ENCODE assay signal across 9 mouse cellular contexts in the genomic region with DNA sequence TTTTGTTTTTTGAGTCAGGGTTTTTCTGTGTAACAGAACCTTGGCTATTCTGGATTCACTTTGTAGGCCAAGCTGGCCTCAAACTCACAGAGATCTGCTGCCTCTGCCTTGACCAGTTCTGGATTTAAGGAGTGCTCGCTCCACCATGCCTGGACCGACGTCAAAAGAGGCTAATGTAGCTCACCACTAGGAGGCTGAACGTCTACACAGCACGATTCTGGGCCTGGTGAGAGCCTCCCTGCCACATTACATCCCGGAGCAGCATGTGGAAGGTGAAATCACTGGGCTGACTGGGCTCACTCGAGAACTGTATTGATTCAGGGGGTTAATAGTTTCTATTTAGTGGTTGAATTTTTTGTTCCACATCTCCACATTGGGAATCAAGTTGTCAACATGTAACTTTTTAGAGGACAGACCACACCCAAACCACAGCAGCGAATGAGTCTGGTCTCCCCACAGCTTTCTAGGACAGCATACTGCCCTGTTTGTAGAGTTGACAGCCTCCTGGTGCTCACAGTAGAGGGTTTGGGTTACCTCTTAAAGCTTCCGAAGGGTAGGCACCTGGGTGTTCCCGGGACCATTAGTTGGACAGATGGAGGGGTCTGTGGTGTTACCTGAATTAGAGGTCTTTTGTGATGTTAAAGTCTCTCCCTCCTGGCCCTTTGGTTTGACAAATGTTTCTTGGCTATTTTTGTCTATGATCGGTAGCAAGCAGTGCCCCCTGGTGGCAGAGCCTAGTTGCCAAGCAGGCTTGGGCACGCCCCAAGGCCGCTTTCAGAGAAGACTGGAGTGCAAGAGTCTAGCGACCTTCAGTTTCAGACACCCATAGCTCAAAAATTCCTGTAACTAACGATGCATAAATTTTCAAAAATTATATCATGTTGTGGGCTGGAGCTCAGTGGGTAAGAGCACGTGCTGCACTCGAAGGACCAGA. TPM values are rescaled to one million over a fixed set of nuclear protein-coding genes. Genes with fewer than 3 reads are reported as not detected.
DNase-seq lines count a peak whose midpoint lies in the region; ATAC-seq and TF ChIP-seq lines count a peak whose summit lies in the region.
"Had no signal": no experiment of that assay in that cellular context is flagged by ENCODE, and none has a peak within 500 bp of the region (broad histone marks: within the 10 kb centered on the region; RNA-seq: fewer than 3 reads in every experiment).

No protein-coding gene starts in this region.

- WGBS in hindbrain, postnatal 0 days: 39% methylated on average over 17 of the region's 17 CpGs
- WGBS in hindbrain, embryonic 14.5 days: 36% methylated on average over 17 of the region's 17 CpGs
- WGBS in kidney, adult 2 months: 36% methylated on average over 17 of the region's 17 CpGs
- 30% methylated on average over 17 of the region's 17 CpGs for WGBS in limb, embryonic 11.5 days

- no peak overlapping the region for H3K9ac ChIP-seq in hindbrain, postnatal 0 days (replicated peaks; ENCODE audit: low read length)
- no peak overlapping the region for H3K9ac ChIP-seq in hindbrain, embryonic 14.5 days
- no peak overlapping the region for H3K9ac ChIP-seq in limb, embryonic 11.5 days (ENCODE audit: low read length)

- no peak for ATAC-seq in hindbrain, postnatal 0 days
- ATAC-seq in hindbrain, embryonic 14.5 days (ENCODE audit: low FRiP score): no peak
- ATAC-seq in limb, embryonic 11.5 days (ENCODE audit: insufficient number of reproducible peaks, low FRiP score, low TSS enrichment, low read depth): no peak

- H3K27me3 ChIP-seq in hindbrain, postnatal 0 days (ENCODE audit: insufficient read depth, low read length): no peaks in the 10 kb centered on the region
- no peaks in the 10 kb centered on the region for H3K27me3 ChIP-seq in hindbrain, embryonic 14.5 days (ENCODE audit: control insufficient read depth, insufficient read depth, low read length)
- no peaks in the 10 kb centered on the region for H3K27me3 ChIP-seq in kidney, adult 2 months (replicated peaks; ENCODE audit: control insufficient read depth, insufficient read depth, low read length)
- no peaks in the 10 kb centered on the region for H3K27me3 ChIP-seq in limb, embryonic 11.5 days (ENCODE audit: control insufficient read depth, insufficient read depth, low read length)

- H3K9me3 ChIP-seq in hindbrain, postnatal 0 days (ENCODE audit: low read length): no peaks in the 10 kb centered on the region
- H3K9me3 ChIP-seq in hindbrain, embryonic 14.5 days (ENCODE audit: control insufficient read depth, low read length): no peaks in the 10 kb centered on the region
- no peaks in the 10 kb centered on the region for H3K9me3 ChIP-seq in limb, embryonic 11.5 days (ENCODE audit: control insufficient read depth, low read length)

- no peak overlapping the region for H3K4me2 ChIP-seq in hindbrain, postnatal 0 days (ENCODE audit: low read depth, low read length)
- no peak overlapping the region for H3K4me2 ChIP-seq in hindbrain, embryonic 14.5 days (replicated peaks)
- H3K4me2 ChIP-seq in limb, embryonic 11.5 days (ENCODE audit: low read depth, severe bottlenecking): no peak overlapping the region

- no peak overlapping the region for H3K4me3 ChIP-seq in hindbrain, postnatal 0 days (ENCODE audit: low read length)
- no peak overlapping the region for H3K4me3 ChIP-seq in hindbrain, embryonic 14.5 days (replicated peaks; ENCODE audit: low read length)
- H3K4me3 ChIP-seq in embryonic fibroblast, embryonic 13.5 days (ENCODE audit: insufficient read depth, low read length): no peak overlapping the region
- no peak overlapping the region for H3K4me3 ChIP-seq in kidney, adult 2 months (ENCODE audit: insufficient read depth, low read depth, low read length)
- H3K4me3 ChIP-seq in limb, embryonic 11.5 days (ENCODE audit: low read depth, low read length): no peak overlapping the region
- H3K4me3 ChIP-seq: erythroblast, embryonic 14.5 days had no signal

- H3K36me3 ChIP-seq in hindbrain, postnatal 0 days (ENCODE audit: insufficient read depth, low read length): no peaks in the 10 kb centered on the region
- H3K36me3 ChIP-seq in hindbrain, embryonic 14.5 days (replicated peaks; ENCODE audit: control insufficient read depth, insufficient read depth): no peaks in the 10 kb centered on the region
- no peaks in the 10 kb centered on the region for H3K36me3 ChIP-seq in kidney, adult 2 months (ENCODE audit: control insufficient read depth, insufficient read depth, low read length)
- H3K36me3 ChIP-seq in limb, embryonic 11.5 days (ENCODE audit: control insufficient read depth, insufficient read depth, low read length): no peaks in the 10 kb centered on the region

- peak; percentile 66 for TF ChIP-seq CTCF in hindbrain, postnatal 0 days (IDR thresholded peaks at IDR 0.05; ENCODE audit: low read depth)
- peak; percentile 75 for TF ChIP-seq CTCF in embryonic fibroblast, embryonic 13.5 days (IDR thresholded peaks at IDR 0.05; ENCODE audit: borderline replicate concordance, insufficient read depth, low read length)
- TF ChIP-seq CTCF in kidney, adult 2 months (conservative IDR thresholded peaks at IDR 0.05; ENCODE audit: insufficient read depth, insufficient read length, low read depth, low read length): peak; percentile 75

- peak; percentile 62 for DNase-seq in hindbrain, postnatal 0 days (ENCODE audit: low spot score)
- no peak for DNase-seq in hindbrain, embryonic 14.5 days (ENCODE audit: low spot score)
- DNase-seq in adrenal gland, postnatal 4 days (ENCODE audit: low spot score in 2 of 2): peak; percentile 43 to 66
- DNase-seq in kidney, adult 2 months: peak; percentile 64
- peak; percentile 81 for DNase-seq in limb, embryonic 11.5 days (ENCODE audit: low spot score)
- peak; percentile 63 for DNase-seq in ovary, postnatal 14 days (ENCODE audit: low spot score)
- DNase-seq in thymus, postnatal 14 days: peak; percentile 80

- no peak overlapping the region for H3K27ac ChIP-seq in hindbrain, postnatal 0 days
- H3K27ac ChIP-seq in hindbrain, embryonic 14.5 days: no peak overlapping the region
- no peak overlapping the region for H3K27ac ChIP-seq in embryonic fibroblast, embryonic 13.5 days (ENCODE audit: insufficient read depth, low read length)
- H3K27ac ChIP-seq in kidney, adult 2 months (ENCODE audit: insufficient read depth, low read depth, low read length): no peak overlapping the region
- H3K27ac ChIP-seq in limb, embryonic 11.5 days (replicated peaks; ENCODE audit: low read depth, low read length): no peak overlapping the region

- H3K4me1 ChIP-seq in hindbrain, postnatal 0 days (ENCODE audit: insufficient read depth, low read length): no peaks in the 10 kb centered on the region
- H3K4me1 ChIP-seq in hindbrain, embryonic 14.5 days (replicated peaks; ENCODE audit: control insufficient read depth, insufficient read depth, low read length): no peaks in the 10 kb centered on the region
- H3K4me1 ChIP-seq in embryonic fibroblast, embryonic 13.5 days (ENCODE audit: control insufficient read depth, insufficient read depth, low read length): no peaks in the 10 kb centered on the region
- H3K4me1 ChIP-seq in kidney, adult 2 months (ENCODE audit: control insufficient read depth, insufficient read depth, low read length): no peaks in the 10 kb centered on the region
- H3K4me1 ChIP-seq in limb, embryonic 11.5 days (ENCODE audit: control insufficient read depth, insufficient read depth, low read length): no peaks in the 10 kb centered on the region

- TF ChIP-seq POLR2A in embryonic fibroblast, embryonic 13.5 days (IDR thresholded peaks at IDR 0.05; ENCODE audit: low read depth, low read length): no peak
- TF ChIP-seq POLR2A in kidney, adult 2 months (IDR thresholded peaks at IDR 0.05; ENCODE audit: low read depth, low read length): no peak

RNA-seq across cellular contexts. Expression of a gene that starts 48.3 kb away (rescaled TPM):
- total RNA-seq in hindbrain, postnatal 0 days (2014; rRNA removed): 286 and 335 TPM in 2 replicates
- 186 and 195 TPM in 2 replicates for polyA plus RNA-seq in hindbrain, postnatal 0 days (2015; fragmentation: Nextera tagmentation; extraction: Ambion mirVana)
- 192 and 218 TPM in 2 replicates for polyA plus RNA-seq in hindbrain, embryonic 14.5 days (2014; fragmentation: Nextera tagmentation; extraction: Ambion mirVana)
- total RNA-seq in adrenal gland, postnatal 4 days (2021): 10 to 100 TPM; 18.9 to 28.7 TPM
- 82.3 and 89.3 TPM in 2 replicates for polyA plus RNA-seq in embryonic fibroblast, embryonic 13.5 days (2011; ENCODE audit: insufficient read length, low read depth, missing spikeins)
- polyA plus RNA-seq in kidney, adult 2 months (2012; rRNA removed): 3.1 and 3.8 TPM in 2 replicates
- 30.0 and 31.1 TPM in 2 replicates for polyA plus RNA-seq in limb, embryonic 11.5 days (2014; fragmentation: Nextera tagmentation; extraction: Ambion mirVana)
- polyA plus RNA-seq: erythroblast, embryonic 14.5 days had no signal

RNA-seq across cellular contexts. Expression of a gene that starts 51.8 kb away (rescaled TPM):
- total RNA-seq in hindbrain, postnatal 0 days (2014; rRNA removed): 23.8 and 24.0 TPM in 2 replicates
- polyA plus RNA-seq in hindbrain, postnatal 0 days (2015; fragmentation: Nextera tagmentation; extraction: Ambion mirVana): 3.1 and 4.0 TPM in 2 replicates
- polyA plus RNA-seq in hindbrain, embryonic 14.5 days (2014; fragmentation: Nextera tagmentation; extraction: Ambion mirVana): 6.9 and 10.1 TPM in 2 replicates
- total RNA-seq in adrenal gland, postnatal 4 days (2021): 10 to 100 TPM in 1 of 2 experiments, 1 to 10 TPM in 1; 7.3 to 10.7 TPM
- polyA plus RNA-seq in embryonic fibroblast, embryonic 13.5 days (2011; ENCODE audit: insufficient read length, low read depth, missing spikeins): 17.8 and 20.1 TPM in 2 replicates
- polyA plus RNA-seq in kidney, adult 2 months (2012; rRNA removed): 1.1 and 1.4 TPM in 2 replicates
- polyA plus RNA-seq in limb, embryonic 11.5 days (2014; fragmentation: Nextera tagmentation; extraction: Ambion mirVana): 2.3 and 2.4 TPM in 2 replicates

RNA-seq across cellular contexts. Expression of a gene that starts 55.8 kb away (rescaled TPM):
- 29.3 and 30.8 TPM in 2 replicates for total RNA-seq in hindbrain, postnatal 0 days (2014; rRNA removed)
- 7.6 and 10.1 TPM in 2 replicates for polyA plus RNA-seq in hindbrain, postnatal 0 days (2015; fragmentation: Nextera tagmentation; extraction: Ambion mirVana)
- polyA plus RNA-seq in hindbrain, embryonic 14.5 days (2014; fragmentation: Nextera tagmentation; extraction: Ambion mirVana): 13.7 and 16.7 TPM in 2 replicates
- total RNA-seq in adrenal gland, postnatal 4 days (2021): 1 to 10 TPM in 1 of 2 experiments, under 1 TPM in 1; 0.39 to 1.1 TPM
- polyA plus RNA-seq in embryonic fibroblast, embryonic 13.5 days (2011; ENCODE audit: insufficient read length, low read depth, missing spikeins): 2.4 and 3.9 TPM in 2 replicates
- 0.34 and 0.69 TPM in 2 replicates for polyA plus RNA-seq in kidney, adult 2 months (2012; rRNA removed)
- polyA plus RNA-seq in limb, embryonic 11.5 days (2014; fragmentation: Nextera tagmentation; extraction: Ambion mirVana): 4.1 and 4.5 TPM in 2 replicates
